Mouse (Mus musculus) MEL (cell line): ENCODE data around the gene Fbxo2. TPM values are rescaled to one million over a fixed set of nuclear protein-coding genes. Genes with fewer than 3 reads are reported as not detected.

Source experiments
- DNase-seq: peaks from one replicate; pipeline ENCODE4 v3.0.0; 2011; ENCODE audit warnings: low read depth, low spot score
- H3K27ac ChIP-seq: 2 replicates; pipeline ENCODE4 v1.5.1; 2012; ENCODE audit warnings: low read depth, mild to moderate bottlenecking, control low read depth, low read length, moderate library complexity; ENCODE audit not compliant: control insufficient read depth
- H3K27me3 ChIP-seq, 2 experiments: fragments of 150-350 bp in 1 of 2; sonication (generic) in 1 of 2; 2 replicates each; pipeline ENCODE4 v1.6.1; 2012; ENCODE audit warnings: low read length in 2 of 2, mild to moderate bottlenecking in 2 of 2, improper control_type of control experiment in 1 of 2, moderate library complexity in 1 of 2; ENCODE audit not compliant: insufficient read depth in 2 of 2, control insufficient read depth in 1 of 2
- H3K36me3 ChIP-seq, 2 experiments: 2 replicates each; pipeline ENCODE4 v1.6.1; 2012 to 2014; ENCODE audit warnings: low read length in 2 of 2, improper control_type of control experiment in 1 of 2, inconsistent platforms in 1 of 2, mild to moderate bottlenecking in 1 of 2; ENCODE audit not compliant: insufficient read depth in 2 of 2, control insufficient read depth in 1 of 2
- H3K4me1 ChIP-seq, 2 experiments: fragments of 150-350 bp in 1 of 2; sonication (generic) in 1 of 2; 2 replicates each; pipeline ENCODE4 v1.6.1; 2012; ENCODE audit warnings: low read length in 2 of 2, improper control_type of control experiment in 1 of 2, mild to moderate bottlenecking in 1 of 2; ENCODE audit not compliant: insufficient read depth in 2 of 2, control insufficient read depth in 1 of 2
- H3K4me3 ChIP-seq, 2 experiments: fragments of 150-350 bp in 1 of 2; sonication (generic) in 1 of 2; 2 replicates each; pipeline ENCODE4 v1.5.1; 2012; ENCODE audit warnings: low read depth in 2 of 2, low read length in 2 of 2, mild to moderate bottlenecking in 2 of 2, moderate library complexity in 2 of 2, control low read depth in 1 of 2, improper control_type of control experiment in 1 of 2; ENCODE audit not compliant: control insufficient read depth in 1 of 2, insufficient read depth in 1 of 2
- H3K79me2 ChIP-seq: 2 replicates; pipeline ENCODE4 v1.6.1; 2012; ENCODE audit warnings: mild to moderate bottlenecking, low read length, moderate library complexity; ENCODE audit not compliant: control insufficient read depth, poor library complexity, insufficient read depth
- H3K9ac ChIP-seq: 2 replicates; pipeline ENCODE4 v1.6.1; 2012; ENCODE audit warnings: low read depth, mild to moderate bottlenecking, control low read depth, low read length, moderate library complexity; ENCODE audit not compliant: control insufficient read depth, poor library complexity, severe bottlenecking
- H3K9me3 ChIP-seq: fragments of 150-350 bp; sonication (generic); replicated peaks from 2 replicates; pipeline ENCODE4 v1.6.1; 2012; ENCODE audit warnings: mild to moderate bottlenecking, low read length, improper control_type of control experiment, moderate library complexity; ENCODE audit not compliant: insufficient read depth
- CTCF ChIP-seq, 3 experiments: IDR thresholded peaks in 2 of 3; conservative IDR thresholded peaks in 1 of 3; 2 replicates each; pipeline ENCODE4 v1.5.1; 2011 to 2012; ENCODE audit warnings: low read length in 3 of 3, low read depth in 2 of 3, mild to moderate bottlenecking in 2 of 3, improper control_type of control experiment in 1 of 3, inconsistent platforms in 1 of 3, mixed read lengths in 1 of 3, moderate library complexity in 1 of 3; ENCODE audit not compliant: control insufficient read depth in 1 of 3, insufficient read depth in 1 of 3, poor library complexity in 1 of 3, severe bottlenecking in 1 of 3
- EP300 ChIP-seq, 2 experiments: IDR thresholded peaks; 2 replicates each; pipeline ENCODE4 v1.6.1; 2011; ENCODE audit warnings: improper control_type of control experiment in 2 of 2, low read length in 2 of 2, low read depth in 1 of 2, mild to moderate bottlenecking in 1 of 2
- ETS1 ChIP-seq: IDR thresholded peaks from 2 replicates; pipeline ENCODE4 v1.6.1; 2012; ENCODE audit warnings: low read depth, mild to moderate bottlenecking, inconsistent platforms, low read length, improper control_type of control experiment, moderate library complexity
- HCFC1 ChIP-seq: IDR thresholded peaks from 2 replicates; pipeline ENCODE4 v1.6.1; 2012; ENCODE audit warnings: low read depth, mild to moderate bottlenecking, inconsistent platforms, low read length, improper control_type of control experiment, moderate library complexity
- KAT2A ChIP-seq: conservative IDR thresholded peaks from 2 replicates; pipeline ENCODE4 v1.6.1; 2012; ENCODE audit warnings: low read depth, low read length, improper control_type of control experiment, inconsistent platforms
- MAFK ChIP-seq: IDR thresholded peaks from 2 replicates; pipeline ENCODE4 v1.6.1; 2011; ENCODE audit warnings: low read depth, mild to moderate bottlenecking, low read length, improper control_type of control experiment, borderline replicate concordance
- MAZ ChIP-seq: IDR thresholded peaks from 2 replicates; pipeline ENCODE4 v1.6.1; 2012; ENCODE audit warnings: low read depth, mild to moderate bottlenecking, inconsistent platforms, low read length, improper control_type of control experiment
- MYB ChIP-seq: IDR thresholded peaks from 2 replicates; pipeline ENCODE4 v1.6.1; 2011; ENCODE audit warnings: mild to moderate bottlenecking, low read depth, low read length, improper control_type of control experiment
- MYC ChIP-seq: IDR thresholded peaks from 2 replicates; pipeline ENCODE4 v1.6.1; 2011; ENCODE audit warnings: low read depth, mild to moderate bottlenecking, low read length, improper control_type of control experiment, moderate library complexity
- NRF1 ChIP-seq: IDR thresholded peaks from 2 replicates; pipeline ENCODE4 v1.6.1; 2014; ENCODE audit warnings: low read depth, mild to moderate bottlenecking, inconsistent platforms, low read length, improper control_type of control experiment, moderate library complexity; ENCODE audit not compliant: poor library complexity, insufficient read depth, severe bottlenecking
- POLR2A ChIP-seq, 2 experiments: IDR thresholded peaks; 2 replicates each; pipeline ENCODE4 v1.6.1; 2011 to 2012; ENCODE audit warnings: low read length in 2 of 2, mild to moderate bottlenecking in 2 of 2, control low read depth in 1 of 2, improper control_type of control experiment in 1 of 2, low read depth in 1 of 2, moderate library complexity in 1 of 2; ENCODE audit not compliant: control insufficient read depth in 1 of 2, insufficient read depth in 1 of 2, poor library complexity in 1 of 2
- RCOR1 ChIP-seq: IDR thresholded peaks from 2 replicates; pipeline ENCODE4 v1.6.1; 2012; ENCODE audit warnings: low read depth, mild to moderate bottlenecking, inconsistent platforms, low read length, improper control_type of control experiment
- ZC3H11A ChIP-seq: IDR thresholded peaks from 2 replicates; pipeline ENCODE4 v1.6.1; 2012; ENCODE audit warnings: low read depth, mild to moderate bottlenecking, inconsistent platforms, low read length, improper control_type of control experiment
- ZMIZ1 ChIP-seq: IDR thresholded peaks from 2 replicates; pipeline ENCODE4 v1.6.1; 2012; ENCODE audit warnings: low read depth, mild to moderate bottlenecking, inconsistent platforms, low read length, improper control_type of control experiment, moderate library complexity
- ZNF384 ChIP-seq: IDR thresholded peaks from 2 replicates; pipeline ENCODE4 v1.6.1; 2012; ENCODE audit warnings: low read depth, mild to moderate bottlenecking, inconsistent platforms, low read length, improper control_type of control experiment
- polyA plus RNA-seq, 2 experiments: library from polyadenylated mRNA; stranded (reverse) in 1 of 2; unstranded in 1 of 2; fragments of >175 nt in 1 of 2; fragments of >200 nt in 1 of 2; gene quantifications; 2 replicates each; pipeline versions ENCODE4 v1.2.1 to v1.2.4; 2012; ENCODE audit warnings: low replicate concordance in 2 of 2, low read depth in 1 of 2; ENCODE audit not compliant: insufficient read length in 2 of 2, insufficient read depth in 1 of 2, missing spikeins in 1 of 2
- total RNA-seq: library from RNA; depleted of rRNA; stranded (reverse); fragments of 300-350 nt; gene quantifications from 2 replicates; pipeline ENCODE4 v1.2.3, GENCODE M21; 2012

Fbxo2 gene
- total and polyA plus RNA-seq, 3 experiments = 0.35 to 2.7 TPM; not detected in 1

DNA sequence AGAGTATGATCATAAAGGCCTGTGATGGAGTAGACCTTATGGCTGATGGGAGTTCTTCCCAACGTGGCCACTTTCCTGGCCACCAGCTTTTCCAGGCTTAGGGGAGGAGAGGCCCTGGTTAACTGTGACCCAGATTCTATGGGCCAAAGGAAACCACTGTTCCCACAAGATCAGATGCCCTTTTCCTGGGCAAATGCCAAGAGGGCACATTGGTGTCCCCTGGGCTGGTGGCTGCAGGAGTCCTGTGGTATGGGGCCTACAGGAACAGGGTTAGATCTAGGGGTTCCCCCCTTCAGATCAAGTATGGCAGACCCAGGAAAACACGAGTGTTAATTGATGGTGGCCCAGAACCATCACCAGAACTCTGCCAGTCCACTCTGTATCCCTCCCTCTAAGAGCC is 12.7 kb upstream of the Fbxo2 start:
- no peak for DNase-seq
- no peaks in the 10 kb centered on the region for H3K9me3 ChIP-seq
- H3K9ac ChIP-seq = no peak overlapping the region
- no peak overlapping the region for H3K4me3 ChIP-seq
- peaks cover 0 to 5% of the 10 kb centered on the region in 2 experiments; a peak in 1 of 4 replicates for H3K4me1 ChIP-seq
- H3K27me3 ChIP-seq = no peaks in the 10 kb centered on the region
- TF ChIP-seq MAFK (no peak), KAT2A (no peak), ZNF384 (no peak), MYB (no peak), NRF1 (no peak), ZMIZ1 (no peak), MAZ (no peak)
- H3K36me3 ChIP-seq = no peaks in the 10 kb centered on the region; a peak in 1 of 4 replicates
- H3K27ac ChIP-seq = no peak overlapping the region
- H3K79me2 ChIP-seq = no peaks in the 10 kb centered on the region; the same call in 1 of the 2 replicates

DNA sequence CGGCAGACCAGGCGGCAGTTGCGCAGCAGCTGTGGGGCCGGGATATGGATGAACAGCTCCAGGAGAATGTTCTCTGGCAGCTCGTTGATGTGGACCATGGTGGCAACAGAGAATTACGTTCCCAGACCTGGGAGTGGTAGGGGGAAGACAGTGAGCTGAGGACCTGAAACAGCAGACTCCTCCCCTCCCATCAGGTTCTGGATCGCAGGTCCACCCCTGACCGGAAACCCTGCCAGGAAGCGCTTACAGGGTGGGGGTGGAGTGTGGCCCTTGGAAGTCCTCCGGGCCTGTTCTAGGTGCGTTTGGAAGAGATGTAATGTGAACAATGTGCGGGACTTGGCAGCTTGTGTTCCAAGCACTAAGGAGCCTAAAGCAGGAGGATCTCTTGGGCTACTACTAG is 10.9 kb upstream of the Fbxo2 start:
- DNase-seq = no peak
- no peaks in the 10 kb centered on the region for H3K27me3 ChIP-seq
- H3K9ac ChIP-seq = no peak overlapping the region
- no peak for TF ChIP-seq ETS1
- TF ChIP-seq ZC3H11A = no peak
- TF ChIP-seq POLR2A (IDR thresholded peaks at IDR 0.05; ENCODE audit: control insufficient read depth in 1 of 2, insufficient read depth in 1 of 2, low read depth in 1 of 2, low read length in 2 of 2, poor library complexity in 1 of 2) = no peak
- no peak for TF ChIP-seq MYC
- TF ChIP-seq EP300 (IDR thresholded peaks at IDR 0.05; ENCODE audit: low read depth in 1 of 2, low read length in 2 of 2) = no peak
- TF ChIP-seq CTCF (IDR thresholded peaks at IDR 0.05 in 2 of 3, conservative IDR thresholded peaks at IDR 0.05 in 1 of 3; ENCODE audit: control insufficient read depth in 1 of 3, insufficient read depth in 1 of 3, low read depth in 2 of 3, low read length in 3 of 3, poor library complexity in 1 of 3, severe bottlenecking in 1 of 3) = no peak
- no peak for TF ChIP-seq RCOR1
- no peaks in the 10 kb centered on the region for H3K9me3 ChIP-seq
- H3K79me2 ChIP-seq = no peaks in the 10 kb centered on the region; the same call in 1 of the 2 replicates
- peaks cover 0 to 5% of the 10 kb centered on the region in 2 experiments; a peak in 1 of 4 replicates for H3K4me1 ChIP-seq
- no peak overlapping the region for H3K27ac ChIP-seq
- no peak overlapping the region for H3K4me3 ChIP-seq
- H3K36me3 ChIP-seq = no peaks in the 10 kb centered on the region; a peak in 1 of 4 replicates

DNA sequence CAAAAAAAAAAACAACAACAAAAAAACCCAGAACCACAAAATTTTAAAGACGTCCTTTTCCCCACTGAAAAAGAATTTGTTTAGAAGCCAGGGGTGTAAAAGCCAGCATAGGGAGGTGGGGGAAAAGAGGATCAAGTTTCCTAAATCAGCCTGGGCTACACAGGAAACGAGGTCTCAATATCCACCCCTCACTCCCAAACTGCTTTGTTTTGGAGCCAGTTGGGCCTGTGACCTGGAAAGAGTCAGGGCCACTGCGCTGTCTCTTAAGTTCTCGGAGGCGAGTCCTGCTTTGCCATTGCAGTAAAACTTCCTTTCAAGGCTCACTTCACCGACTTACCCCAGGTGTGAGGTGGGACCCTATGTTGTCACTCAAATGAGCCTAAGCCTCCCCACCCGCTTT is 10.2 kb upstream of the Fbxo2 start:
- Histone ChIP-seq H3K4me1 (peaks cover 0 to 5% of the 10 kb centered on the region in 2 experiments; a peak in 1 of 4 replicates), H3K9ac (no peak overlapping the region), H3K27me3 (no peaks in the 10 kb centered on the region), H3K4me3 (no peak overlapping the region), H3K36me3 (no peaks in the 10 kb centered on the region; a peak in 1 of 4 replicates)
- peak; percentile 56; the same call in 1 of the 2 replicates for TF ChIP-seq ZNF384
- TF ChIP-seq HCFC1 = no peak
- TF ChIP-seq, all 39 proteins: peak for 1
- H3K9me3 ChIP-seq = no peaks in the 10 kb centered on the region
- H3K27ac ChIP-seq = no peak overlapping the region
- DNase-seq = no peak
- no peaks in the 10 kb centered on the region; the same call in 1 of the 2 replicates for H3K79me2 ChIP-seq
